Mouse (Mus musculus): ENCODE measurements around the gene Pde4d. TPM values are rescaled to one million over a fixed set of nuclear protein-coding genes. Genes with fewer than 3 reads are reported as not detected.

The Pde4d gene
- polyA plus RNA-seq, 1 experiment from 2014 or later: 18.6 TPM

DNA sequence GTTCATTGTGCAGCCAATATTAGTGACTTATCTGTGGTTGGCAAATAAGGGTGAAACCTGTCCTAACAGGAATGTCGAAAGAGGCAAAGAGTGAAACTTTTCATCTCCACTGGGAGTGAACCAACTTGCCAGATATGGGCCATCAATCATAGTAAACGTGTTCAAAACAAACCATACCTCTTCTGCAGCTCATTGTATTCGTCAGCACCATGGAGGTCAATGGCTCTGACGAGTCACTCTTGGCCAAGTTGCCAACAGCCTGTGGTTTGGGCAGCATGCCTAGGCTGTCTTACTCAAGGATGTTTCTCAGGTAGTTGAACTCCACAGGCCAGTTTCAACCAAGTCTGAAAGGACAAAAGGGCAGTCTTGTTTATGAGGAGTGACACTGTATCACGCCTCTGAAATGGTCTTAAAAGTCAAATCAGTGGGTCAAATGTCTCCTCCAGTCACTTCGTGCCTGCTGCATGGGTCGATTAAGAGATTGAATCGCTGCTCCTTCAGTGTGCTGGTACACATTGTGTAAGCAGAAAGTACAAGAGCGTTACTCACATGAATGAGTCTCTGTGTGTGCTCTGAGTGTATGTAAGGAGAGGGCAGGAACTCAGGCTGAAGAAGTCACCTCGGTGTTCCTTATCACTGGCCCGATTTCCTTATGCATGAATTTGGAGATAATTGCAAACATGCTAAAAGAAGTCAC lies 1431.6 kb downstream of the Pde4d start:
- Histone ChIP-seq H3K27me3 (replicated peaks; ENCODE audit: control insufficient read depth, insufficient read depth, low read length) (no peaks in the 10 kb centered on the region), H3K4me1 (replicated peaks; ENCODE audit: control insufficient read depth, insufficient read depth, low read length) (no peaks in the 10 kb centered on the region; the same call in 1 of the 2 replicates), H3K9ac (ENCODE audit: low read length) (no peak overlapping the region), H3K4me2 (ENCODE audit: low read length) (no peak overlapping the region), H3K9me3 (ENCODE audit: control insufficient read depth, low read length) (no peaks in the 10 kb centered on the region), H3K36me3 (ENCODE audit: control insufficient read depth, insufficient read depth, low read length) (no peaks in the 10 kb centered on the region), H3K4me3 (ENCODE audit: low read depth, low read length) (no peak overlapping the region), H3K27ac (ENCODE audit: low read depth) (no peak overlapping the region)
- WGBS: 73% methylated on average over 11 of the region's 11 CpGs
- no peak for DNase-seq (ENCODE audit: low spot score)
- ATAC-seq (replicated peaks; ENCODE audit: low FRiP score, low TSS enrichment, low read depth): no peak

DNA sequence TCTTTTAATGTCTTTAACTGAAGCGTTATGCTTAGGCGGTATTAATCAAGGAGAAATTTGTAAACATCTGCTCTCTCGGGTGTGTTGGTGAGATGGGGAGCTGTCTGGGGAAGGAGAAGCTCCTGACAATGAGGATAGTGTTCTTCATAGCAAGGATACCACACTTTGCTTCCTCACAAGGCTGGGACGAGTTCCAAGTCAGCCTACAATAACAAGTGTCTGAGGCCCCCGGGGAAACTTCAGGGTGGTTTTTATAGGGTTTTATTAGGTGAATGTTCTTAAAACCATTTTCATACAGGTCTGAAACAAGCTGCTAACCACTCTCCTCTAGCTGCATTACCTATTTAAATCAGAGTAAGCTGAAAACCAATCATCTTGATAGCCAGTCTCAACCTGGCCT lies 1433.9 kb downstream of the Pde4d start:
- 62% methylated on average over 5 of the region's 5 CpGs for WGBS
- DNase-seq (ENCODE audit: low spot score) (no peak), ATAC-seq (replicated peaks; ENCODE audit: low FRiP score, low TSS enrichment, low read depth) (no peak)
- H3K4me2 ChIP-seq (ENCODE audit: low read length): no peak overlapping the region
- H3K9me3 ChIP-seq (ENCODE audit: control insufficient read depth, low read length): no peaks in the 10 kb centered on the region
- H3K4me1 ChIP-seq (replicated peaks; ENCODE audit: control insufficient read depth, insufficient read depth, low read length): no peaks in the 10 kb centered on the region; the same call in 1 of the 2 replicates
- H3K36me3 ChIP-seq (ENCODE audit: control insufficient read depth, insufficient read depth, low read length): no peaks in the 10 kb centered on the region
- no peak overlapping the region for H3K27ac ChIP-seq (ENCODE audit: low read depth)
- H3K4me3 ChIP-seq (ENCODE audit: low read depth, low read length): no peak overlapping the region
- no peak overlapping the region for H3K9ac ChIP-seq (ENCODE audit: low read length)
- H3K27me3 ChIP-seq (replicated peaks; ENCODE audit: control insufficient read depth, insufficient read depth, low read length): no peaks in the 10 kb centered on the region

DNA sequence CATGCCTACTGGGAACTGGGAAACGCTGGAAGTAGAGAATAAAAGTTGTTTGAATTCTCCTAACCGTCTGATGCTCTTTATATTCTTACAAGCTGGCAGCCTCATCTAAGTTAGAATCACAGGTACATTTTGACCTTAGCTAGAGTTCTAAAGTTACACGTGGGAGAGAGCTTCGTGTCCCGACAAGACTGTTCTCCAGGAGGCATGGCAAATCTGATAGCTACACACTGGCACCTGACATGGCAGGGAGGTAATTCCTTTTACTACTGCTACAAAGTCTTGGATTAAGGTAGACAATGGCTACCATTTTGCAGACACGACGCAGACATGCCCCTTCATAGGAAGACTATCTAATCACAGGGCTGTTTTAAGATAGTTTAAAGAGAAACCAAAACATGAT lies 1435.1 kb downstream of the Pde4d start:
- no peaks in the 10 kb centered on the region; the same call in 1 of the 2 replicates for H3K4me1 ChIP-seq (replicated peaks; ENCODE audit: control insufficient read depth, insufficient read depth, low read length)
- H3K4me3 ChIP-seq (ENCODE audit: low read depth, low read length): no peak overlapping the region
- H3K9ac ChIP-seq (ENCODE audit: low read length): no peak overlapping the region
- H3K27ac ChIP-seq (ENCODE audit: low read depth): no peak overlapping the region
- H3K27me3 ChIP-seq (replicated peaks; ENCODE audit: control insufficient read depth, insufficient read depth, low read length): no peaks in the 10 kb centered on the region
- ATAC-seq (replicated peaks; ENCODE audit: low FRiP score, low TSS enrichment, low read depth): no peak
- no peaks in the 10 kb centered on the region for H3K9me3 ChIP-seq (ENCODE audit: control insufficient read depth, low read length)
- no peaks in the 10 kb centered on the region for H3K36me3 ChIP-seq (ENCODE audit: control insufficient read depth, insufficient read depth, low read length)
- WGBS: 90% methylated on average over 7 of the region's 7 CpGs
- H3K4me2 ChIP-seq (ENCODE audit: low read length): no peak overlapping the region
- DNase-seq (ENCODE audit: low spot score): no peak

DNA sequence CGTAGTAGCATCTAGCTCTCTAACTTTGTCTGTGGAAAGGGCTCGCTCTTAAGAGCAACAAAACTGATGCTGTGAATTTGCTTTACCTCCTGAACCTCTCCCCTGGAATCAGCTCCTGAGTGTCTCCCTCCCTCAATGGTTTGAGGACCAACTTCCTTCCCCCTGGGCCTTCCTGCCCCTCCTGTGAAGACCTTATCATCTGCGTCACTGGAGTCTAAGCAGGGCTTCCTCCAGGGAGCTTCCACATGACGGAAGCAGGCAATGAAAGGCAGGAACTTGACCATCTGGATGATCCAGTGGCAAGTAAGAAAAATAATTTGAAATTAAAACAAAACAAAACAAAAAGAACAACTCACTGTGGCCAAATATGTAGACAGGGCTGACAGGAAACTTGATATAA lies 1438.5 kb downstream of the Pde4d start:
- Histone ChIP-seq H3K4me2 (ENCODE audit: low read length) (no peak overlapping the region), H3K4me3 (ENCODE audit: low read depth, low read length) (no peak overlapping the region), H3K4me1 (replicated peaks; ENCODE audit: control insufficient read depth, insufficient read depth, low read length) (no peaks in the 10 kb centered on the region; the same call in 1 of the 2 replicates), H3K27me3 (replicated peaks; ENCODE audit: control insufficient read depth, insufficient read depth, low read length) (no peaks in the 10 kb centered on the region), H3K9ac (ENCODE audit: low read length) (no peak overlapping the region), H3K9me3 (ENCODE audit: control insufficient read depth, low read length) (no peaks in the 10 kb centered on the region), H3K27ac (ENCODE audit: low read depth) (no peak overlapping the region), H3K36me3 (ENCODE audit: control insufficient read depth, insufficient read depth, low read length) (no peaks in the 10 kb centered on the region)
- no peak for DNase-seq (ENCODE audit: low spot score)
- ATAC-seq (replicated peaks; ENCODE audit: low FRiP score, low TSS enrichment, low read depth): no peak
- 84% methylated on average over 4 of the region's 4 CpGs for WGBS

DNA sequence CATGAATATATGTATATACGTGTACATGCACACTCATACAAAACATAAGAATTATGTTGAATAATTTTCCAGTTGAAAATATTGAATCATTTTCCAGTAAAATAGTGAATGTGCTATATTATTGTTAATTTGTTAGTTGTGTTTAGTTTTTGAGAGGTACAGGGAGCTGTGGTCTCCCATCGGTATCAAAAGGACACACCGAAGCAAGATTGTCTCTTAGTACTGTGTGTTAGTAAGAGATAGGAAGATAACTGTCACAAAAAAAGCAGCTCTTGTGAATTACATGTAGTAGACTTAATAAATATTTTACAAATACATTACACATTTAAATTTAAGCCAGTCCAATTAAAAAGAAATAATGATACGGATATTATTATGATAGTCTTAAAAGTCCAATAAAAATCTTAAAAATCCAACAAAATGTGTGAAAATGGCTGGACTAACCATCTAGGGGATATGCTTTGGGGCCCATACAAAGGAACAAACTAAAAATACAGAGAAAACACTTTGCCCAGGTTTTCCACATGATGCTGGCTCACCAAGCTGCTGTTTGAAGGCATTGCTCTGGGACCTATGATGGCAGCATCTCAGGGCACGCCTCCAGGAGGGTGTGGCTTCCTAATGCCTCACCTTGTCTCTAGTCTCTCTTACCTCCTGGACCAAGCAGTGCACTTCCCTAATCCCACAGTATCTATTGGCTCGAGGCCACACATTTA lies 1441.6 kb downstream of the Pde4d start:
- ATAC-seq (replicated peaks; ENCODE audit: low FRiP score, low TSS enrichment, low read depth) (no peak), DNase-seq (ENCODE audit: low spot score) (no peak)
- Histone ChIP-seq H3K4me1 (replicated peaks; ENCODE audit: control insufficient read depth, insufficient read depth, low read length) (no peaks in the 10 kb centered on the region), H3K27me3 (replicated peaks; ENCODE audit: control insufficient read depth, insufficient read depth, low read length) (no peaks in the 10 kb centered on the region), H3K9ac (ENCODE audit: low read length) (no peak overlapping the region), H3K4me2 (ENCODE audit: low read length) (no peak overlapping the region), H3K4me3 (ENCODE audit: low read depth, low read length) (no peak overlapping the region), H3K36me3 (ENCODE audit: control insufficient read depth, insufficient read depth, low read length) (no peaks in the 10 kb centered on the region), H3K27ac (ENCODE audit: low read depth) (no peak overlapping the region), H3K9me3 (ENCODE audit: control insufficient read depth, low read length) (no peaks in the 10 kb centered on the region)
- 77% methylated on average over 6 of the region's 6 CpGs for whole genome bisulfite sequencing

DNA sequence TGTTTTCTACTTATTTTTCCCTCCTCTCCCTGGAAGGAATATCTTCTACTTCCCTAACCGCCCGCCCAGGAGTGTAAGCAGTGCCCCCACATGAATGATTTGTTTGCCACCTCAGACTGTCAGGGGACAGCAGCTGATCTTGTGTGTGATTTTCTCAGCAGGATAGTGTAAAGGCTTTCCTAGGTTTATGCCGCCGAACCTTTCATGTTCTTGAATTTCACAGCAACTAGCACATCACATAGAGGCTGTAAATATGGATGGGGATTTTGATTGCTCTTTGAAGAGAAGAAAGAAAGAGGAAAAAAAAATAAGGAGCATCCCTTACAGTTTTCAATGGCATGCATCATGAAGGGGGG lies 1442.1 kb downstream of the Pde4d start:
- no peaks in the 10 kb centered on the region for H3K27me3 ChIP-seq (replicated peaks; ENCODE audit: control insufficient read depth, insufficient read depth, low read length)
- H3K9me3 ChIP-seq (ENCODE audit: control insufficient read depth, low read length): no peaks in the 10 kb centered on the region
- H3K36me3 ChIP-seq (ENCODE audit: control insufficient read depth, insufficient read depth, low read length): no peaks in the 10 kb centered on the region
- DNase-seq (ENCODE audit: low spot score) (no peak), ATAC-seq (replicated peaks; ENCODE audit: low FRiP score, low TSS enrichment, low read depth) (no peak)
- H3K4me1 ChIP-seq (replicated peaks; ENCODE audit: control insufficient read depth, insufficient read depth, low read length): no peaks in the 10 kb centered on the region
- H3K9ac ChIP-seq (ENCODE audit: low read length): no peak overlapping the region
- H3K4me2 ChIP-seq (ENCODE audit: low read length): no peak overlapping the region
- H3K27ac ChIP-seq (ENCODE audit: low read depth): no peak overlapping the region
- no peak overlapping the region for H3K4me3 ChIP-seq (ENCODE audit: low read depth, low read length)
- 64% methylated on average over 4 of the region's 4 CpGs for WGBS

DNA sequence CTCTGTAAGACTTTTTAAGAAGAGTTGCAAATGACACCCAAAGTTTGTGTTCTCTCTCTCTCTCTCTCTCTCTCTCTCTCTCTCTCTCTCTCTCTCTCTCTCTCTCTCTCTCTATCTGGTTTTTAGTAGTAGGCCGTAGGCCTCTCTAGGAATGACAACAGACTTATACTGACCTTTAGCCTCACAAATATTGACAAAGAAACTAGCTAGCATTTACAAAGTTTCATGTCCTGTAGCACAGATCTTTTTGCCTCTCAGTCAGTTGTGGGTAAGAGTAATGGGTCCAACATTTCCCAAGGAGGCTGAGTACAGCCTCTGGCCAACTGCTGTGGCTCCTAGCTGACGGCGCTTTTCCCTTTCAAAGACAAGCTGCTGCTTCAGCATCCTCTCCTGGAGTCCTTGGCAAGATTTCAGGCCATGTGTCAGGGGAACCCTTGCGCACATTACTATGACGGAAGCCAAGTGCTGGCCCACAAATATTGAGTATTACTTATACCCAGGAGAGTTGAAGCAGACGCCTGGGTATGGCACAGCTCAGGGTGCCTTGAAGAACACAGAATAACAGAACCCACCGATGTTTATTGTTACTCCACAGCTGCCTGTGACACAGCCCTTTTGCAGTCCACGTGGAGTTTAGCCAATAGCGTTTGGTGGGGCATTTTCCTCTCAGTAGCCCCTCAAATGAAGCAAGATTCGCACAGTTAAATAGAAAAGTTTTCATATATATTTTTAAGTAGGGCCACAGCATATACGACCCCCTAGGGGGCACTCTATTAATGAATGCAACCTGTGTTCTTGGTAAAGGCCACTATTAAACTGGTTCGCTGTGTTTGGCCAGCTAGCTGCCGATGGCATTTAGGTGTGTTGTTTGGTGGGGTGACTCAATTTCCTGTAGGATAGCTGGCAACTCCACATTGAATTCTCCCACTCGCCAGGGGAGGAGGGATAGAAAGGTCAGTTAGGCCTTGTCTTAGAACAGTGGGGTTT lies 1450.0 kb downstream of the Pde4d start:
- Histone ChIP-seq H3K4me2 (ENCODE audit: low read length) (no peak overlapping the region), H3K4me1 (replicated peaks; ENCODE audit: control insufficient read depth, insufficient read depth, low read length) (peaks cover 14% of the 10 kb centered on the region; the same call in 1 of the 2 replicates), H3K27me3 (replicated peaks; ENCODE audit: control insufficient read depth, insufficient read depth, low read length) (peaks cover 3% of the 10 kb centered on the region; the same call in 1 of the 2 replicates), H3K27ac (ENCODE audit: low read depth) (no peak overlapping the region), H3K9me3 (ENCODE audit: control insufficient read depth, low read length) (no peaks in the 10 kb centered on the region), H3K4me3 (ENCODE audit: low read depth, low read length) (no peak overlapping the region), H3K36me3 (ENCODE audit: control insufficient read depth, insufficient read depth, low read length) (no peaks in the 10 kb centered on the region), H3K9ac (ENCODE audit: low read length) (no peak overlapping the region)
- DNase-seq (ENCODE audit: low spot score) (no peak), ATAC-seq (replicated peaks; ENCODE audit: low FRiP score, low TSS enrichment, low read depth) (no peak)
- WGBS: 69% methylated on average over 14 of the region's 14 CpGs

DNA sequence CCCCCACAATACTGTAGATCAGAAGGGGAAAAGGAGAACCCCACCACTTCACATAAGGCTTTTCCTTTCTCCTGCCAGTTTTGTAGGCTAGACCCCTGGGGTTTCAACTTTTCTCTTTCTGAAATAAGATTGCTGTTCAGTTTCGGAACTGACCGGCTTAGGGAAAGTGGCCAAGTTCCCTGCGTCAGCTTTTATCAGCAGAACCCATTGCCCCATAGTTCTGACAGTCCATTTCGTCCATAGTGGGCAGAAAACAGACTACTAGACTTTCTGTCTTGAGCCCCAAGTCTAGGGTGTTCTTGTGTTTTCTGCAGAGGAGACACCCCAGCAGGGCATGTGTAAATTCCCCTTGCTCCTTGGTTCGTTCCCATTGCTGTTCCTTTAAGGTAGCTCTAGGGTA lies 1452.1 kb downstream of the Pde4d start:
- Histone ChIP-seq H3K27me3 (replicated peaks; ENCODE audit: control insufficient read depth, insufficient read depth, low read length) (peaks cover 3% of the 10 kb centered on the region; the same call in 1 of the 2 replicates), H3K4me2 (ENCODE audit: low read length) (peak overlapping the region; percentile 82; the same call in 1 of the 2 replicates), H3K9me3 (ENCODE audit: control insufficient read depth, low read length) (no peaks in the 10 kb centered on the region), H3K4me3 (ENCODE audit: low read depth, low read length) (no peak overlapping the region), H3K36me3 (ENCODE audit: control insufficient read depth, insufficient read depth, low read length) (no peaks in the 10 kb centered on the region), H3K9ac (ENCODE audit: low read length) (no peak overlapping the region), H3K4me1 (replicated peaks; ENCODE audit: control insufficient read depth, insufficient read depth, low read length) (peaks cover 14% of the 10 kb centered on the region; the same call in 1 of the 2 replicates), H3K27ac (ENCODE audit: low read depth) (no peak overlapping the region)
- DNase-seq (ENCODE audit: low spot score): no peak
- no peak for ATAC-seq (replicated peaks; ENCODE audit: low FRiP score, low TSS enrichment, low read depth)
- 70% methylated on average over 5 of the region's 5 CpGs for WGBS
